Mouse (Mus musculus) Muller cell, postnatal 12 days (primary cell): ENCODE data around the gene Olfr1417.
A peak's percentile ranks its signal among the peaks of the same experiment; 100 is the strongest.

Experiments used
- DNase-seq: peaks from one replicate; pipeline ENCODE4 v3.0.0-alpha.2; 2015; ENCODE audit errors: inconsistent ontology term

The Olfr1417 gene

GRCm38 (mm10) chr19:11810856-11811255, 28.2 kb downstream of the Olfr1417 start:
- peak; percentile 69 for DNase-seq

GRCm38 (mm10) chr19:11810003-11810758, 28.8 kb downstream of the Olfr1417 start:
- DNase-seq, result no peak

- no peak for DNase-seq
Measured at GRCm38 (mm10) chr19:11808452-11808851, 30.6 kb downstream of the Olfr1417 start.

GRCm38 (mm10) chr19:11807822-11808221, 31.2 kb downstream of the Olfr1417 start:
- no peak for DNase-seq

- no peak for DNase-seq
Measured at GRCm38 (mm10) chr19:11807251-11807650, 31.8 kb downstream of the Olfr1417 start.

GRCm38 (mm10) chr19:11804423-11804822, 34.6 kb downstream of the Olfr1417 start:
- no peak for DNase-seq

GRCm38 (mm10) chr19:11800531-11801315, 38.3 kb downstream of the Olfr1417 start:
- no peak for DNase-seq

GRCm38 (mm10) chr19:11794447-11794846, 44.6 kb downstream of the Olfr1417 start:
- DNase-seq, result no peak

- no peak for DNase-seq
Measured at GRCm38 (mm10) chr19:11793741-11794359, 45.2 kb downstream of the Olfr1417 start.

- DNase-seq, result no peak
Measured at GRCm38 (mm10) chr19:11791825-11792224, 47.2 kb downstream of the Olfr1417 start.

- DNase-seq, result no peak
Measured at GRCm38 (mm10) chr19:11788876-11789275, 50.1 kb downstream of the Olfr1417 start.

- DNase-seq, result no peak
Measured at GRCm38 (mm10) chr19:11787826-11788225, 51.2 kb downstream of the Olfr1417 start.

- DNase-seq, result no peak
Measured at GRCm38 (mm10) chr19:11785409-11786154, 53.4 kb downstream of the Olfr1417 start.

GRCm38 (mm10) chr19:11777191-11777865, 61.7 kb downstream of the Olfr1417 start:
- peak; percentile 24 for DNase-seq
